Mouse (Mus musculus): ENCODE measurements around the gene Msh5. TPM values are rescaled to one million over a fixed set of nuclear protein-coding genes. Genes with fewer than 3 reads are reported as not detected.

Msh5 gene
- total RNA-seq, 1 experiment = 2.7 TPM

DNA sequence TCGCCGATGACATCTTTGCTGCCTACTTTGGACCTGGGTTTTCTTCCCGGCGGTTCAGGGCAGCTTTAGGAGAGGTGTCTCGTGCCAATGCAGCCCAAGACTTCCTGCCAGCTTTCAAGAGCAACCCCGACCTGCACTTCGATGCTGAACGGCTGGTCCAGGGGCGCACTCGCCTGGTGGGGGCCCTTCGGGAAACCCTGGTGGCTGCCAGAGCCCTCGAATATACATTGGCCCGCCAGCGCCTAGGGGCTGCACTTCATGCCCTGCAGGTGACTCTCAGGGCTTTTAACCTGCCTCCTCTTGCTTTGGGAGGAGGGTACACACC, 28.9 kb downstream of the Msh5 start:
- in situ Hi-C loops (cut with MboI; ENCODE audit: low sequenced_read_pairs in 2 of 2, unreplicated experiment in 2 of 2) = loop anchor here in 1 of 2 experiments (25.0 kb wide), 1 partner anchor 95 kb away; the partner anchor contains the start of genes Csnk2b, Gpank1, Ly6g5b and Ly6g5c
- H3K9ac ChIP-seq (ENCODE audit: insufficient read depth, low read depth, low read length, poor library complexity, severe bottlenecking) = no peak overlapping the region
- no peaks in the 10 kb centered on the region for H3K9me3 ChIP-seq (ENCODE audit: control insufficient read depth, insufficient read depth, low read depth, low read length)
- no peak for DNase-seq (ENCODE audit: low read depth, low spot score)
- no peak overlapping the region for H3K4me3 ChIP-seq (ENCODE audit: insufficient read depth in 1 of 2, low read depth in 1 of 2, low read length in 2 of 2, poor library complexity in 1 of 2, severe bottlenecking in 1 of 2)
- H3K4me1 ChIP-seq (ENCODE audit: control insufficient read depth in 2 of 2, insufficient read depth in 2 of 2, low read length in 2 of 2, poor library complexity in 1 of 2) = peaks cover 2 to 14% of the 10 kb centered on the region in 2 experiments; a peak in 2 of 4 replicates
- TF ChIP-seq ZNF384 (IDR thresholded peaks at IDR 0.05; ENCODE audit: low read depth, low read length) (no peak), CHD2 (IDR thresholded peaks at IDR 0.05; ENCODE audit: low read depth, low read length) (no peak), MAFK (IDR thresholded peaks at IDR 0.05; ENCODE audit: insufficient read depth, low read depth, low read length) (no peak), ZC3H11A (IDR thresholded peaks at IDR 0.05; ENCODE audit: borderline replicate concordance, low read depth, low read length) (no peak), HCFC1 (IDR thresholded peaks at IDR 0.05; ENCODE audit: borderline replicate concordance, insufficient read depth, low read length) (no peak)
- peaks cover 40% of the 10 kb centered on the region for H3K36me3 ChIP-seq (ENCODE audit: control insufficient read depth, insufficient read depth, low read length, poor library complexity, severe bottlenecking)
- no peak overlapping the region for H3K27ac ChIP-seq (ENCODE audit: insufficient read depth, low read depth, low read length, poor library complexity, severe bottlenecking)

DNA sequence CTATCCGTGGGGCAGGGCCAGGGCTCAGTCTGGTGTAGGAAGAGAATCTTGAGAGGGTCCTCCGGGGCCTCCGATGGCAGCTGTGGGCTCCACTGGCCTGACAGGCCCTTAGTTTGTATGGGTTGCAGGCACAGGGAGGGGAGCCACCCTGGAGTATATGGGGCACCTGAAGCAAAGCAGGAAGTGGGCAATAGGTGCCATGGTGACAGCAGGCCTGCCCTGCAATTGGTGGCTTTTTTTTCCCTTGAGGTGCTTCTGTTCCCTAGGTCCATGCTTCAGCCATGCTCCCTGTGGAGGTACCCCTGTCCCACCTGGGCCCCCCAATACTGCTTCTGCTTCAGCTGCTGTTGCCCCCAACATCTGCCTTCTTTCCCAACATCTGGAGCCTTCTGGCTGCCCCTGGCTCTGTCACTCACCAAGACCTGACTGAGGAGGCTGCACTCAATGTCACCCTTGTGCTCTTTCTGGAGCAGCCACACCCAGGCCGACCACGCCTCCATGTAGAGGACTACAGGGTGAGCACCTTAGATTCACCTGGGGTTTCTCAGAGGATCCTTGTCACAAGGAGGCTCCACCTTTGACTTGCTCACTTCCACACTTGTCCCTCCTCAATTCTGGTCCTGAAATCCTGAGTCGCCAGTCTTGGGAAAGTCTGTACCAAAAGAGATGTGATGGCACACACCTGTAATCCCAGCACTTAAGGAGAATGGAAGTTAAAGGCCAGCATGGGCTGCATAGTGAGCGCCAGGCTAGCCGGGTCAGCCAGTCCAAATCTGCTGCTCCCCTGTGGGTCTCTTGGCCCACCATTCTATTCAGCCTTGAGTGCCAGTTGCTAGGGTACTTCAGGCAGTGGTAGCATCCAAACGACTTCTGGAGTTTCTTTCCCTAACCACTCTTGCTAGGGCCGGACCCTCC, 29.5 kb downstream of the Msh5 start:
- no peak for DNase-seq (ENCODE audit: low read depth, low spot score)
- Histone ChIP-seq H3K4me1 (ENCODE audit: control insufficient read depth in 2 of 2, insufficient read depth in 2 of 2, low read length in 2 of 2, poor library complexity in 1 of 2) (peaks cover 2 to 14% of the 10 kb centered on the region in 2 experiments; a peak in 2 of 4 replicates), H3K9me3 (ENCODE audit: control insufficient read depth, insufficient read depth, low read depth, low read length) (no peaks in the 10 kb centered on the region), H3K36me3 (ENCODE audit: control insufficient read depth, insufficient read depth, low read length, poor library complexity, severe bottlenecking) (peaks cover 47% of the 10 kb centered on the region), H3K9ac (ENCODE audit: insufficient read depth, low read depth, low read length, poor library complexity, severe bottlenecking) (no peak overlapping the region), H3K27ac (ENCODE audit: insufficient read depth, low read depth, low read length, poor library complexity, severe bottlenecking) (no peak overlapping the region), H3K4me3 (ENCODE audit: insufficient read depth in 1 of 2, low read depth in 1 of 2, low read length in 2 of 2, poor library complexity in 1 of 2, severe bottlenecking in 1 of 2) (no peak overlapping the region)
- in situ Hi-C loops (cut with MboI; ENCODE audit: low sequenced_read_pairs in 2 of 2, unreplicated experiment in 2 of 2) = loop anchor here in 1 of 2 experiments (25.0 kb wide), 1 partner anchor 95 kb away; the partner anchor contains the start of genes Csnk2b, Gpank1, Ly6g5b and Ly6g5c
- no peak for TF ChIP-seq ZNF384 (IDR thresholded peaks at IDR 0.05; ENCODE audit: low read depth, low read length)
- no peak for TF ChIP-seq CHD2 (IDR thresholded peaks at IDR 0.05; ENCODE audit: low read depth, low read length)

DNA sequence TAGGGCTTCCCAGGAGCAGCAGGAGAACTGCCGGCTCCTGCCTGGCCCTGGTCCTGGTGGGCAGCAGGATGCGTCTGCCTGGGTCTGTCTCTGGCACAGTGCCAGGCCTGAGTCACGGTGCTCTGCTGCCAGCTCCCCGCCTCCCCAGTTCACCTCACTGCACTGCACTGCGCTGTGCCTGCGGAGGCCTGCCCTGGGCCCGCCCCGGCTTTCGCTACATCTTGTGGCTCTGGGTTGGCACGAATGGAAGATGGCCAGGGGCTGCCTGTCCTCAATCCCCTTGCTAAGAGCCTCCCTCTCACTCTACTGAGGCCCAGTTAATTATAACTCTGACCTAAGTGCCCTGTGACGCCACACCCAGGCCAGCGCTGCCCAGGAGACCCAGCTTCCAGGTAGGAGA, 30.2 kb downstream of the Msh5 start, which contains the start of gene Vwa7:
Vwa7 (plus strand) TSS at position 204 of the 400 bp plus-strand sequence.
- Histone ChIP-seq H3K4me1 (ENCODE audit: control insufficient read depth in 2 of 2, insufficient read depth in 2 of 2, low read length in 2 of 2, poor library complexity in 1 of 2) (peaks cover 0 to 10% of the 10 kb centered on the region in 2 experiments; a peak in 1 of 4 replicates), H3K9ac (ENCODE audit: insufficient read depth, low read depth, low read length, poor library complexity, severe bottlenecking) (no peak within 1 kb of the TSS), H3K36me3 (ENCODE audit: control insufficient read depth, insufficient read depth, low read length, poor library complexity, severe bottlenecking) (peaks cover 53% of the 10 kb centered on the region), H3K4me3 (ENCODE audit: insufficient read depth in 1 of 2, low read depth in 1 of 2, low read length in 2 of 2, poor library complexity in 1 of 2, severe bottlenecking in 1 of 2) (no peak within 1 kb of the TSS; a peak in 1 of 4 replicates), H3K27ac (ENCODE audit: insufficient read depth, low read depth, low read length, poor library complexity, severe bottlenecking) (no peak within 1 kb of the TSS), H3K9me3 (ENCODE audit: control insufficient read depth, insufficient read depth, low read depth, low read length) (no peaks in the 10 kb centered on the region)
- TF ChIP-seq ZC3H11A (IDR thresholded peaks at IDR 0.05; ENCODE audit: borderline replicate concordance, low read depth, low read length) (no peak), MAFK (IDR thresholded peaks at IDR 0.05; ENCODE audit: insufficient read depth, low read depth, low read length) (no peak), CHD2 (IDR thresholded peaks at IDR 0.05; ENCODE audit: low read depth, low read length) (no peak), ZNF384 (IDR thresholded peaks at IDR 0.05; ENCODE audit: low read depth, low read length) (no peak), HCFC1 (IDR thresholded peaks at IDR 0.05; ENCODE audit: borderline replicate concordance, insufficient read depth, low read length) (no peak)
- no peak for DNase-seq (ENCODE audit: low read depth, low spot score)
- in situ Hi-C loops (cut with MboI; ENCODE audit: low sequenced_read_pairs in 2 of 2, unreplicated experiment in 2 of 2) = loop anchor here in 1 of 2 experiments (25.0 kb wide), 1 partner anchor 96 kb away; the partner anchor contains the start of genes Csnk2b, Gpank1, Ly6g5b and Ly6g5c

DNA sequence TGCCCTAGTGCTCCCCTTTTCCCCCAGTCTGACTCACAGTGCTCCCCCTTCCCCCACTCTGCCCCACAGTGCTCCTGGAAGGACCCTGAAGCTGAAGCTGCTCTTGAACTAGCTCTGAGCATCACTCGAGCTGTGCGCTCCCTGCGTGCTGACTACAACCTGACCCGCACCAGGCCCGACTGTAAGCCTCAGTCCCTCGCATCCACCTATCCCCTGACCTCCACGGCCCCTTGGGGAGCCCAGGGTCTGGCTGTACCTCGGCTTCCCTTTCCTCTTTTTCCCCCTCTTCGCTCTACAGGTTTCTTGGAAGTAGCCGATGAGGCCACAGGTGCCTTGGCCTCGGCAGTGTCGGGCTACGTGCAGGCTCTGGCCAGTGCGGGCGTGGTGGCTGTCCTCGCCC, 31.2 kb downstream of the Msh5 start:
- no peak overlapping the region for H3K9ac ChIP-seq (ENCODE audit: insufficient read depth, low read depth, low read length, poor library complexity, severe bottlenecking)

More for the DNA sequence above, 31.2 kb downstream of the Msh5 start:
- no peaks in the 10 kb centered on the region for H3K9me3 ChIP-seq (ENCODE audit: control insufficient read depth, insufficient read depth, low read depth, low read length)
- in situ Hi-C loops (cut with MboI; ENCODE audit: low sequenced_read_pairs in 2 of 2, unreplicated experiment in 2 of 2) = loop anchor here in 1 of 2 experiments (25.0 kb wide), 1 partner anchor 97 kb away; the partner anchor contains the start of genes Csnk2b, Gpank1, Ly6g5b and Ly6g5c
- H3K27ac ChIP-seq (ENCODE audit: insufficient read depth, low read depth, low read length, poor library complexity, severe bottlenecking) = no peak overlapping the region
- TF ChIP-seq CHD2 (IDR thresholded peaks at IDR 0.05; ENCODE audit: low read depth, low read length) = no peak
- H3K4me3 ChIP-seq (ENCODE audit: insufficient read depth in 1 of 2, low read depth in 1 of 2, low read length in 2 of 2, poor library complexity in 1 of 2, severe bottlenecking in 1 of 2) = no peak overlapping the region; a peak in 1 of 4 replicates
- H3K36me3 ChIP-seq (ENCODE audit: control insufficient read depth, insufficient read depth, low read length, poor library complexity, severe bottlenecking) = peaks cover 64% of the 10 kb centered on the region
- DNase-seq (ENCODE audit: low read depth, low spot score) = no peak
- peaks cover 0 to 8% of the 10 kb centered on the region in 2 experiments; a peak in 1 of 4 replicates for H3K4me1 ChIP-seq (ENCODE audit: control insufficient read depth in 2 of 2, insufficient read depth in 2 of 2, low read length in 2 of 2, poor library complexity in 1 of 2)
